Mouse (Mus musculus) limb, embryonic 15.5 days (tissue): ENCODE results near the gene Gm17324. TPM values are rescaled to one million over a fixed set of nuclear protein-coding genes. Genes with fewer than 3 reads are reported as not detected.
"Not testable (repeated sequence)": the region's sequence is repeated elsewhere in the genome, so short reads cannot be mapped to it uniquely, and the experiment has no call there.

Source experiments
- ATAC-seq: fragments of 200-750 bp; cut with Nextera tagmentation; 2 replicates; pipeline ENCODE4 v1.8.0; 2017; ENCODE audit warnings: low read depth, moderate TSS enrichment; ENCODE audit not compliant: insufficient number of reproducible peaks, low FRiP score, low TSS enrichment
- H3K27ac ChIP-seq: fragments of 300-500 bp; sonication (generic); 2 replicates; pipeline ENCODE4 v1.5.1; 2015; ENCODE audit warnings: moderate library complexity, mild to moderate bottlenecking, inconsistent platforms
- H3K27me3 ChIP-seq: fragments of 300-500 bp; sonication (generic); 2 replicates; pipeline ENCODE4 v1.6.1; 2015; ENCODE audit warnings: inconsistent platforms
- H3K36me3 ChIP-seq: fragments of 300-500 bp; sonication (generic); 2 replicates; pipeline ENCODE4 v1.6.1; 2015; ENCODE audit warnings: inconsistent platforms
- H3K4me1 ChIP-seq: fragments of 300-500 bp; sonication (generic); 2 replicates; pipeline ENCODE4 v1.6.1; 2015; ENCODE audit warnings: inconsistent platforms
- H3K4me2 ChIP-seq: fragments of 300-500 bp; sonication (generic); 2 replicates; pipeline ENCODE4 v1.6.1; 2015; ENCODE audit warnings: mild to moderate bottlenecking, inconsistent platforms
- H3K4me3 ChIP-seq: fragments of 300-500 bp; sonication (generic); 2 replicates; pipeline ENCODE4 v1.5.1; 2015; ENCODE audit warnings: mild to moderate bottlenecking, inconsistent platforms
- H3K9ac ChIP-seq: fragments of 300-500 bp; sonication (generic); 2 replicates; pipeline ENCODE4 v1.6.1; 2015; ENCODE audit warnings: inconsistent platforms
- H3K9me3 ChIP-seq: fragments of 300-500 bp; sonication (generic); 2 replicates; pipeline ENCODE4 v1.6.1; 2016; ENCODE audit warnings: inconsistent platforms
- WGBS: fragments of 180-500 bp; shearing (Covaris S2); methylation state at CpG from one replicate; pipeline ENCODE4 v1.1.7; 2015; 5-methylcytosine and 5-hydroxymethylcytosine counted together
- polyA plus RNA-seq: library from polyadenylated mRNA; unstranded; fragments of >200 nt; fragmentation: Nextera tagmentation; extraction: Ambion mirVana; gene quantifications from 2 replicates; pipeline ENCODE4 v1.2.1, GENCODE M21; 2015

Gm17324 gene
- 0.71 and 0.83 TPM in 2 replicates for polyA plus RNA-seq

GRCm38 (mm10) chr9:78447973-78448873 is at the start of gene Gm17324, which contains the start of gene Mto1:
Gene Gm17324, minus strand, starts transcription at chr9:78448786.
Gene Mto1, plus strand, starts transcription at chr9:78448208.
- Histone ChIP-seq H3K4me2 (peak within 1 kb of the TSS; percentile 60), H3K9ac (peak within 1 kb of the TSS; percentile 95), H3K27ac (peak within 1 kb of the TSS; percentile 92), H3K9me3 (no peaks in the 10 kb centered on the region), H3K4me3 (peak within 1 kb of the TSS; percentile 94), H3K4me1 (peaks cover 10% of the 10 kb centered on the region), H3K27me3 (peaks cover 24% of the 10 kb centered on the region), H3K36me3 (peaks cover 23% of the 10 kb centered on the region)
- WGBS, result under 1% methylated on average over 86 of the region's 96 CpGs
- ATAC-seq, result peak; percentile 91

GRCm38 (mm10) chr9:78493171-78493570 is 44.6 kb upstream of the Gm17324 start:
- H3K9me3 ChIP-seq, result no peaks in the 10 kb centered on the region
- ATAC-seq, result no peak
- H3K4me1 ChIP-seq, result peaks cover 7% of the 10 kb centered on the region; the same call in 1 of the 2 replicates
- no peak overlapping the region for H3K4me3 ChIP-seq
- no peak overlapping the region for H3K27ac ChIP-seq
- H3K27me3 ChIP-seq, result no peaks in the 10 kb centered on the region
- 84% methylated on average over 7 of the region's 7 CpGs for WGBS
- H3K9ac ChIP-seq, result no peak overlapping the region
- no peaks in the 10 kb centered on the region for H3K36me3 ChIP-seq
- no peak overlapping the region for H3K4me2 ChIP-seq

GRCm38 (mm10) chr9:78492254-78492653 is 43.7 kb upstream of the Gm17324 start:
- no peaks in the 10 kb centered on the region for H3K36me3 ChIP-seq
- ATAC-seq, result no peak
- H3K4me2 ChIP-seq, result no peak overlapping the region
- H3K27ac ChIP-seq, result no peak overlapping the region
- no peak overlapping the region for H3K9ac ChIP-seq
- no peak overlapping the region for H3K4me3 ChIP-seq
- H3K4me1 ChIP-seq, result peaks cover 7% of the 10 kb centered on the region; the same call in 1 of the 2 replicates
- no peaks in the 10 kb centered on the region for H3K27me3 ChIP-seq
- 91% methylated on average over 3 of the region's 3 CpGs for WGBS
- H3K9me3 ChIP-seq, result no peaks in the 10 kb centered on the region

- H3K27me3 ChIP-seq, result no peaks in the 10 kb centered on the region
- peaks cover 7% of the 10 kb centered on the region; the same call in 1 of the 2 replicates for H3K4me1 ChIP-seq
- ATAC-seq, result no peak
- 82% methylated on average over 3 of the region's 3 CpGs for WGBS
- H3K4me3 ChIP-seq, result no peak overlapping the region
- no peak overlapping the region for H3K4me2 ChIP-seq
- no peak overlapping the region for H3K9ac ChIP-seq
- H3K27ac ChIP-seq, result no peak overlapping the region
- H3K36me3 ChIP-seq, result no peaks in the 10 kb centered on the region
- H3K9me3 ChIP-seq, result no peaks in the 10 kb centered on the region
These were observed 42.6 kb upstream of the Gm17324 start for GRCm38 (mm10) chr9:78491169-78491568.

GRCm38 (mm10) chr9:78488890-78489420 is 40.4 kb upstream of the Gm17324 start, which contains the start of gene Eef1a1:
Gene Eef1a1, minus strand, starts transcription at chr9:78489151.
- peak within 1 kb of the TSS; percentile 40 for H3K4me3 ChIP-seq
- H3K9me3 ChIP-seq, result no peaks in the 10 kb centered on the region
- H3K9ac ChIP-seq, result peak within 1 kb of the TSS; percentile 33; the same call in 1 of the 2 replicates
- H3K4me1 ChIP-seq, result peaks cover 7% of the 10 kb centered on the region; the same call in 1 of the 2 replicates
- 1% methylated on average over 19 of the region's 20 CpGs for WGBS
- ATAC-seq, result no peak
- peak within 1 kb of the TSS; percentile 57 for H3K27ac ChIP-seq
- H3K4me2 ChIP-seq, result peak within 1 kb of the TSS; percentile 62
- H3K36me3 ChIP-seq, result no peaks in the 10 kb centered on the region
- H3K27me3 ChIP-seq, result no peaks in the 10 kb centered on the region

- not testable (repeated sequence) for H3K4me2 ChIP-seq, H3K9ac ChIP-seq, ATAC-seq, H3K4me3 ChIP-seq, H3K27me3 ChIP-seq, H3K4me1 ChIP-seq, H3K36me3 ChIP-seq, H3K9me3 ChIP-seq, H3K27ac ChIP-seq
- WGBS, result 93% methylated on average over 5 of the region's 5 CpGs
These were observed 39.4 kb upstream of the Gm17324 start for GRCm38 (mm10) chr9:78488021-78488420.

- no peaks in the 10 kb centered on the region for H3K9me3 ChIP-seq
- WGBS, result 60% methylated on average over 3 of the region's 3 CpGs
- no peaks in the 10 kb centered on the region for H3K27me3 ChIP-seq
- no peak overlapping the region for H3K4me3 ChIP-seq
- 0 out of 2 replicates have a peak, but pooled peaks cover 3% of the 10 kb centered on the region for H3K36me3 ChIP-seq
- no peak for ATAC-seq
- no peak overlapping the region for H3K27ac ChIP-seq
- no peak overlapping the region for H3K9ac ChIP-seq
- peaks cover 13% of the 10 kb centered on the region; the same call in 1 of the 2 replicates for H3K4me1 ChIP-seq
- no peak overlapping the region for H3K4me2 ChIP-seq
These were observed 36.1 kb upstream of the Gm17324 start for GRCm38 (mm10) chr9:78484660-78485059.

GRCm38 (mm10) chr9:78482386-78482785 is 33.8 kb upstream of the Gm17324 start:
- Histone ChIP-seq H3K27me3 (no peaks in the 10 kb centered on the region), H3K9me3 (no peaks in the 10 kb centered on the region), H3K4me1 (peaks cover 11% of the 10 kb centered on the region; the same call in 1 of the 2 replicates), H3K27ac (peak overlapping the region; percentile 98), H3K4me3 (peak overlapping the region; percentile 51), H3K4me2 (peak overlapping the region; percentile 56), H3K36me3 (peaks cover 20% of the 10 kb centered on the region), H3K9ac (peak overlapping the region; percentile 54)
- no peak for ATAC-seq
- WGBS, result 8% methylated on average over 3 of the region's 3 CpGs

- peaks cover 28% of the 10 kb centered on the region for H3K36me3 ChIP-seq
- peak overlapping the region; percentile 99 for H3K27ac ChIP-seq
- no peaks in the 10 kb centered on the region for H3K27me3 ChIP-seq
- H3K9ac ChIP-seq, result peak overlapping the region; percentile 100
- peak; percentile 99 for ATAC-seq
- H3K9me3 ChIP-seq, result no peaks in the 10 kb centered on the region
- H3K4me1 ChIP-seq, result peaks cover 11% of the 10 kb centered on the region; the same call in 1 of the 2 replicates
- peak overlapping the region; percentile 89 for H3K4me3 ChIP-seq
- H3K4me2 ChIP-seq, result peak overlapping the region; percentile 56
- WGBS, result 2% methylated on average over 64 of the region's 77 CpGs
These were observed 33.1 kb upstream of the Gm17324 start for GRCm38 (mm10) chr9:78481423-78482331.

- ATAC-seq, result peak; percentile 8; the same call in 1 of the 2 replicates
- H3K27ac ChIP-seq, result peak overlapping the region; percentile 99
- 0% methylated on average over 42 of the region's 46 CpGs for WGBS
- H3K9ac ChIP-seq, result peak overlapping the region; percentile 100
- H3K4me2 ChIP-seq, result peak overlapping the region; percentile 51
- peak overlapping the region; percentile 89 for H3K4me3 ChIP-seq
- peaks cover 11% of the 10 kb centered on the region; the same call in 1 of the 2 replicates for H3K4me1 ChIP-seq
- H3K27me3 ChIP-seq, result no peaks in the 10 kb centered on the region
- H3K9me3 ChIP-seq, result no peaks in the 10 kb centered on the region
- H3K36me3 ChIP-seq, result peaks cover 33% of the 10 kb centered on the region
These were observed 32.2 kb upstream of the Gm17324 start for GRCm38 (mm10) chr9:78480706-78481358.

GRCm38 (mm10) chr9:78480227-78480626 is 31.6 kb upstream of the Gm17324 start:
- H3K9ac ChIP-seq, result peak overlapping the region; percentile 100
- H3K27ac ChIP-seq, result peak overlapping the region; percentile 99
- H3K4me2 ChIP-seq, result peak overlapping the region; percentile 51
- WGBS, result under 1% methylated on average over 13 of the region's 13 CpGs
- H3K9me3 ChIP-seq, ATAC-seq, H3K27me3 ChIP-seq: not testable (repeated sequence)
- peaks cover 11% of the 10 kb centered on the region; the same call in 1 of the 2 replicates for H3K4me1 ChIP-seq
- H3K4me3 ChIP-seq, result peak overlapping the region; percentile 89
- peaks cover 33% of the 10 kb centered on the region for H3K36me3 ChIP-seq
